Mouse (Mus musculus): ENCODE results near the gene Adcy1.

GRCm38 (mm10) chr11:7182409-7183042 is 119.2 kb downstream of the Adcy1 start:
- TF ChIP-seq CTCF (conservative IDR thresholded peaks at IDR 0.05; ENCODE audit: low read length), result no peak
- no peak for TF ChIP-seq POU5F1 (IDR thresholded peaks at IDR 0.05; ENCODE audit: borderline replicate concordance, low read length)
- no peak for TF ChIP-seq NANOG (IDR thresholded peaks at IDR 0.05; ENCODE audit: borderline replicate concordance, low read length)

Data from E14TG2a.4 (cell line).